Mouse (Mus musculus) heart, adult 2 months (tissue): ENCODE measurements around the gene Pla2g6.

Source experiments
- CTCF ChIP-seq: fragments of 200-600 bp; IDR thresholded peaks from 2 replicates; pipeline ENCODE4 v1.8.1; 2022; ENCODE audit warnings: antibody characterized with exemption, mild to moderate bottlenecking, moderate library complexity
- EP300 ChIP-seq: fragments of 200-500 bp; IDR thresholded peaks from 2 replicates; pipeline ENCODE4 v1.6.1; 2011; ENCODE audit warnings: low read depth, low read length, control low read depth; ENCODE audit not compliant: insufficient read depth
- POLR2A ChIP-seq: fragments of 200-500 bp; IDR thresholded peaks from 2 replicates; pipeline ENCODE4 v1.6.1; 2011; ENCODE audit warnings: mild to moderate bottlenecking, low read depth, low read length, control low read depth; ENCODE audit not compliant: insufficient read depth

DNA sequence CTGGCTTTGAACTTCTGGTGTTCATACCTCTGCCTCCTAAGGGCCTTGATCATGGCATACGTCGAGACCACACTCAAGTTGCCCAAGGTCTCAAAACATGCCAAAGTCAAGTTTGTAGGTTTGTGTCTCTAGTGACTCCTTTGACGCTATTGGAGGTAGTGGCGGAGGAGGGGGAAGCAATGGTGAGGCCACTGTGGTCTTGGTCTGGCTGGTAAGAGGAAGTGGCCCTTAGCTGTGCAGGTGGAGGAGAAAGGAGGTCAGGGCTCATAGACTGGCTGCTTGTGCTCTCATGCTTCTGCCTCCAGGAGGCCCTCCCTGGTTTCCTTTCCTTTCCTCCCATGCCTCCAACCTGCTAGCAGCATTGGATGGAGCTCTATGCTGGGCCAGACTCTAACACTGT, 22.7 kb upstream of the Pla2g6 start:
- no peak for TF ChIP-seq POLR2A
- no peak for TF ChIP-seq CTCF
- TF ChIP-seq EP300 = no peak
